Mouse (Mus musculus) MEL (cell line): ENCODE data around the gene Cwc15. TPM values are rescaled to one million over a fixed set of nuclear protein-coding genes. Genes with fewer than 3 reads are reported as not detected.

Source experiments
- DNase-seq: peaks from one replicate; pipeline ENCODE4 v3.0.0; 2011; ENCODE audit warnings: low read depth, low spot score
- H3K27ac ChIP-seq: 2 replicates; pipeline ENCODE4 v1.5.1; 2012; ENCODE audit warnings: low read depth, mild to moderate bottlenecking, control low read depth, low read length, moderate library complexity; ENCODE audit not compliant: control insufficient read depth
- H3K27me3 ChIP-seq, 2 experiments: fragments of 150-350 bp in 1 of 2; sonication (generic) in 1 of 2; 2 replicates each; pipeline ENCODE4 v1.6.1; 2012; ENCODE audit warnings: low read length in 2 of 2, mild to moderate bottlenecking in 2 of 2, improper control_type of control experiment in 1 of 2, moderate library complexity in 1 of 2; ENCODE audit not compliant: insufficient read depth in 2 of 2, control insufficient read depth in 1 of 2
- H3K36me3 ChIP-seq, 2 experiments: 2 replicates each; pipeline ENCODE4 v1.6.1; 2012 to 2014; ENCODE audit warnings: low read length in 2 of 2, improper control_type of control experiment in 1 of 2, inconsistent platforms in 1 of 2, mild to moderate bottlenecking in 1 of 2; ENCODE audit not compliant: insufficient read depth in 2 of 2, control insufficient read depth in 1 of 2
- H3K4me1 ChIP-seq, 2 experiments: fragments of 150-350 bp in 1 of 2; sonication (generic) in 1 of 2; 2 replicates each; pipeline ENCODE4 v1.6.1; 2012; ENCODE audit warnings: low read length in 2 of 2, improper control_type of control experiment in 1 of 2, mild to moderate bottlenecking in 1 of 2; ENCODE audit not compliant: insufficient read depth in 2 of 2, control insufficient read depth in 1 of 2
- H3K4me3 ChIP-seq, 2 experiments: fragments of 150-350 bp in 1 of 2; sonication (generic) in 1 of 2; 2 replicates each; pipeline ENCODE4 v1.5.1; 2012; ENCODE audit warnings: low read depth in 2 of 2, low read length in 2 of 2, mild to moderate bottlenecking in 2 of 2, moderate library complexity in 2 of 2, control low read depth in 1 of 2, improper control_type of control experiment in 1 of 2; ENCODE audit not compliant: control insufficient read depth in 1 of 2, insufficient read depth in 1 of 2
- H3K79me2 ChIP-seq: 2 replicates; pipeline ENCODE4 v1.6.1; 2012; ENCODE audit warnings: mild to moderate bottlenecking, low read length, moderate library complexity; ENCODE audit not compliant: control insufficient read depth, poor library complexity, insufficient read depth
- H3K9ac ChIP-seq: 2 replicates; pipeline ENCODE4 v1.6.1; 2012; ENCODE audit warnings: low read depth, mild to moderate bottlenecking, control low read depth, low read length, moderate library complexity; ENCODE audit not compliant: control insufficient read depth, poor library complexity, severe bottlenecking
- H3K9me3 ChIP-seq: fragments of 150-350 bp; sonication (generic); replicated peaks from 2 replicates; pipeline ENCODE4 v1.6.1; 2012; ENCODE audit warnings: mild to moderate bottlenecking, low read length, improper control_type of control experiment, moderate library complexity; ENCODE audit not compliant: insufficient read depth
- CHD1 ChIP-seq: IDR thresholded peaks from 2 replicates; pipeline ENCODE4 v1.6.1; 2012; ENCODE audit warnings: low read depth, mild to moderate bottlenecking, inconsistent platforms, low read length, improper control_type of control experiment
- CHD2 ChIP-seq: IDR thresholded peaks from 2 replicates; pipeline ENCODE4 v1.6.1; 2011; ENCODE audit warnings: low read length, improper control_type of control experiment
- CTCF ChIP-seq, 3 experiments: IDR thresholded peaks in 2 of 3; conservative IDR thresholded peaks in 1 of 3; 2 replicates each; pipeline ENCODE4 v1.5.1; 2011 to 2012; ENCODE audit warnings: low read length in 3 of 3, low read depth in 2 of 3, mild to moderate bottlenecking in 2 of 3, improper control_type of control experiment in 1 of 3, inconsistent platforms in 1 of 3, mixed read lengths in 1 of 3, moderate library complexity in 1 of 3; ENCODE audit not compliant: control insufficient read depth in 1 of 3, insufficient read depth in 1 of 3, poor library complexity in 1 of 3, severe bottlenecking in 1 of 3
- ELF1 ChIP-seq: IDR thresholded peaks from 2 replicates; pipeline ENCODE4 v1.6.1; 2014; ENCODE audit warnings: low read depth, mild to moderate bottlenecking, inconsistent platforms, low read length, improper control_type of control experiment, moderate library complexity
- ETS1 ChIP-seq: IDR thresholded peaks from 2 replicates; pipeline ENCODE4 v1.6.1; 2012; ENCODE audit warnings: low read depth, mild to moderate bottlenecking, inconsistent platforms, low read length, improper control_type of control experiment, moderate library complexity
- HCFC1 ChIP-seq: IDR thresholded peaks from 2 replicates; pipeline ENCODE4 v1.6.1; 2012; ENCODE audit warnings: low read depth, mild to moderate bottlenecking, inconsistent platforms, low read length, improper control_type of control experiment, moderate library complexity
- JUND ChIP-seq: IDR thresholded peaks from 2 replicates; pipeline ENCODE4 v1.6.1; 2011; ENCODE audit warnings: low read depth, mild to moderate bottlenecking, improper control_type of control experiment, low read length
- KAT2A ChIP-seq: conservative IDR thresholded peaks from 2 replicates; pipeline ENCODE4 v1.6.1; 2012; ENCODE audit warnings: low read depth, low read length, improper control_type of control experiment, inconsistent platforms
- MAX ChIP-seq: IDR thresholded peaks from 2 replicates; pipeline ENCODE4 v1.6.1; 2011; ENCODE audit warnings: low read length, improper control_type of control experiment
- MEF2A ChIP-seq: IDR thresholded peaks from 2 replicates; pipeline ENCODE4 v1.6.1; 2014; ENCODE audit warnings: low read depth, mild to moderate bottlenecking, inconsistent platforms, low read length, improper control_type of control experiment; ENCODE audit not compliant: poor library complexity, insufficient replicate concordance, severe bottlenecking; ENCODE audit errors: extremely low read depth
- MXI1 ChIP-seq: IDR thresholded peaks from 2 replicates; pipeline ENCODE4 v1.6.1; 2011; ENCODE audit warnings: mild to moderate bottlenecking, low read depth, low read length, improper control_type of control experiment
- POLR2AphosphoS2 ChIP-seq: IDR thresholded peaks from 2 replicates; pipeline ENCODE4 v1.6.1; 2011; ENCODE audit warnings: low read length, improper control_type of control experiment
- POLR2AphosphoS5 ChIP-seq: IDR thresholded peaks from 2 replicates; pipeline ENCODE4 v1.6.1; 2012; ENCODE audit warnings: low read depth, borderline replicate concordance, mild to moderate bottlenecking, inconsistent platforms, low read length, moderate library complexity, mixed read lengths
- RAD21 ChIP-seq: IDR thresholded peaks from 2 replicates; pipeline ENCODE4 v1.6.1; 2011; ENCODE audit warnings: mild to moderate bottlenecking, low read depth, low read length, improper control_type of control experiment
- TAL1 ChIP-seq: IDR thresholded peaks from 2 replicates; pipeline ENCODE4 v1.6.1; 2012; ENCODE audit warnings: mild to moderate bottlenecking, inconsistent platforms, low read length, moderate library complexity, mixed read lengths
- TCF12 ChIP-seq: IDR thresholded peaks from 2 replicates; pipeline ENCODE4 v1.6.1; 2014; ENCODE audit warnings: low read depth, mild to moderate bottlenecking, inconsistent platforms, low read length, improper control_type of control experiment, moderate library complexity
- UBTF ChIP-seq: IDR thresholded peaks from 2 replicates; pipeline ENCODE4 v1.6.1; 2012; ENCODE audit warnings: low read depth, mild to moderate bottlenecking, inconsistent platforms, low read length, improper control_type of control experiment, moderate library complexity, borderline replicate concordance; ENCODE audit not compliant: insufficient read depth
- USF1 ChIP-seq: IDR thresholded peaks from 2 replicates; pipeline ENCODE4 v1.6.1; 2014; ENCODE audit warnings: low read depth, mild to moderate bottlenecking, inconsistent platforms, low read length, improper control_type of control experiment, moderate library complexity
- ZNF384 ChIP-seq: IDR thresholded peaks from 2 replicates; pipeline ENCODE4 v1.6.1; 2012; ENCODE audit warnings: low read depth, mild to moderate bottlenecking, inconsistent platforms, low read length, improper control_type of control experiment
- polyA plus RNA-seq, 2 experiments: library from polyadenylated mRNA; stranded (reverse) in 1 of 2; unstranded in 1 of 2; fragments of >175 nt in 1 of 2; fragments of >200 nt in 1 of 2; gene quantifications; 2 replicates each; pipeline versions ENCODE4 v1.2.1 to v1.2.4; 2012; ENCODE audit warnings: low replicate concordance in 2 of 2, low read depth in 1 of 2; ENCODE audit not compliant: insufficient read length in 2 of 2, insufficient read depth in 1 of 2, missing spikeins in 1 of 2
- total RNA-seq: library from RNA; depleted of rRNA; stranded (reverse); fragments of 300-350 nt; gene quantifications from 2 replicates; pipeline ENCODE4 v1.2.3, GENCODE M21; 2012

Gene Cwc15
- total and polyA plus RNA-seq, 3 experiments = 196 to 562 (median 331) TPM

GRCm38 (mm10) chr9:14512633-14513445 is 12.4 kb downstream of the Cwc15 start (continued):
- TF ChIP-seq ELF1 (no peak), JUND (no peak), MAX (no peak), UBTF (no peak), TAL1 (no peak), CTCF (IDR thresholded peaks at IDR 0.05 in 2 of 3, conservative IDR thresholded peaks at IDR 0.05 in 1 of 3; ENCODE audit: control insufficient read depth in 1 of 3, insufficient read depth in 1 of 3, low read depth in 2 of 3, low read length in 3 of 3, poor library complexity in 1 of 3, severe bottlenecking in 1 of 3) (peak; percentile 74 to 88 (median 82)), ZNF384 (no peak), CHD2 (no peak), POLR2AphosphoS2 (peak; percentile 60; the same call in 1 of the 2 replicates)

- Histone ChIP-seq H3K79me2 (no peaks in the 10 kb centered on the region), H3K36me3 (no peaks in the 10 kb centered on the region), H3K9me3 (no peaks in the 10 kb centered on the region), H3K9ac (no peak overlapping the region), H3K27me3 (no peaks in the 10 kb centered on the region), H3K27ac (no peak overlapping the region), H3K4me3 (no peak overlapping the region), H3K4me1 (no peaks in the 10 kb centered on the region)
- TF ChIP-seq CHD2 (no peak), TCF12 (no peak), USF1 (no peak), ETS1 (no peak), KAT2A (no peak), HCFC1 (no peak), POLR2AphosphoS5 (no peak; the same call in 1 of the 2 replicates), CHD1 (no peak), RAD21 (no peak), MXI1 (no peak), MEF2A (no peak)
- DNase-seq = no peak
Observed at GRCm38 (mm10) chr9:14517296-14517695, 16.9 kb downstream of the Cwc15 start.
